Mouse (Mus musculus): Measurements from ENCODE around the gene Slc43a2.

The Slc43a2 gene

GRCm38 (mm10) chr11:75531469-75532242 is at the start of gene Slc43a2:
Gene Slc43a2, plus strand, starts transcription at chr11:75531694.
- DNase-seq (ENCODE audit: low read depth, low spot score) = peak; percentile 96

- DNase-seq (ENCODE audit: low read depth, low spot score) = no peak
These were observed 45.3 kb upstream of the Slc43a2 start for GRCm38 (mm10) chr11:75486192-75486591.

GRCm38 (mm10) chr11:75486601-75487285 is 44.8 kb upstream of the Slc43a2 start, which contains the start of gene Prpf8:
Gene Prpf8, plus strand, starts transcription at chr11:75486816.
- DNase-seq (ENCODE audit: low read depth, low spot score) = peak; percentile 97

GRCm38 (mm10) chr11:75487496-75487895 is 44.0 kb upstream of the Slc43a2 start:
- DNase-seq (ENCODE audit: low read depth, low spot score) = no peak

GRCm38 (mm10) chr11:75494296-75495049 is 37.0 kb upstream of the Slc43a2 start:
- DNase-seq (ENCODE audit: low read depth, low spot score) = no peak

- DNase-seq (ENCODE audit: low read depth, low spot score) = no peak
These were observed 33.4 kb upstream of the Slc43a2 start for GRCm38 (mm10) chr11:75498126-75498525.

GRCm38 (mm10) chr11:75508162-75508561 is 23.3 kb upstream of the Slc43a2 start:
- no peak for DNase-seq (ENCODE audit: low read depth, low spot score)

- DNase-seq (ENCODE audit: low read depth, low spot score) = no peak
These were observed 22.6 kb upstream of the Slc43a2 start for GRCm38 (mm10) chr11:75508904-75509303.

GRCm38 (mm10) chr11:75509741-75510626 is 21.5 kb upstream of the Slc43a2 start, which contains the start of gene Rilp:
Gene Rilp, plus strand, starts transcription at chr11:75510094.
- peak; percentile 68 for DNase-seq (ENCODE audit: low read depth, low spot score)

- DNase-seq (ENCODE audit: low read depth, low spot score) = peak; percentile 96
These were observed 20.9 kb upstream of the Slc43a2 start for GRCm38 (mm10) chr11:75510627-75510993.

GRCm38 (mm10) chr11:75511213-75511612 is 20.3 kb upstream of the Slc43a2 start:
- no peak for DNase-seq (ENCODE audit: low read depth, low spot score)

- DNase-seq (ENCODE audit: low read depth, low spot score) = no peak
These were observed 19.0 kb upstream of the Slc43a2 start for GRCm38 (mm10) chr11:75512301-75513018.

- DNase-seq (ENCODE audit: low read depth, low spot score) = no peak
These were observed 18.2 kb upstream of the Slc43a2 start, which contains the start of gene Scarf1 for GRCm38 (mm10) chr11:75513336-75513735. Gene Scarf1, plus strand, starts transcription at chr11:75513540.

- no peak for DNase-seq (ENCODE audit: low read depth, low spot score)
These were observed 16.3 kb upstream of the Slc43a2 start for GRCm38 (mm10) chr11:75515186-75515585.

- no peak for DNase-seq (ENCODE audit: low read depth, low spot score)
These were observed 11.5 kb upstream of the Slc43a2 start for GRCm38 (mm10) chr11:75519834-75520633.

- no peak for DNase-seq (ENCODE audit: low read depth, low spot score)
These were observed 9.9 kb upstream of the Slc43a2 start for GRCm38 (mm10) chr11:75521609-75522008.

- no peak for DNase-seq (ENCODE audit: low read depth, low spot score)
These were observed 8.7 kb upstream of the Slc43a2 start for GRCm38 (mm10) chr11:75522793-75523192.

GRCm38 (mm10) chr11:75525531-75526125 is 5.9 kb upstream of the Slc43a2 start:
- DNase-seq (ENCODE audit: low read depth, low spot score) = no peak

- no peak for DNase-seq (ENCODE audit: low read depth, low spot score)
These were observed 4.6 kb upstream of the Slc43a2 start for GRCm38 (mm10) chr11:75526943-75527342.

Data from mesoderm, embryonic 11.5 days (tissue).